Mouse (Mus musculus) frontal cortex, postnatal 14 days (tissue): ENCODE results near the gene Tubd1.

Experiments
- DNase-seq, 2 experiments: peaks; one replicate each; pipeline ENCODE4 v3.0.0; 2022; ENCODE audit warnings: low spot score in 2 of 2

The Tubd1 gene

GRCm38 (mm10) chr11:86558258-86558657 lies 13.5 kb downstream of the Tubd1 start:
- DNase-seq: no peak

GRCm38 (mm10) chr11:86568425-86568824 lies 23.6 kb downstream of the Tubd1 start:
- no peak for DNase-seq

GRCm38 (mm10) chr11:86570261-86570746 lies 25.5 kb downstream of the Tubd1 start:
- no peak for DNase-seq

- no peak for DNase-seq
These were observed 26.5 kb downstream of the Tubd1 start for GRCm38 (mm10) chr11:86571047-86571855.

GRCm38 (mm10) chr11:86571871-86572270 lies 27.1 kb downstream of the Tubd1 start:
- no peak for DNase-seq

GRCm38 (mm10) chr11:86572623-86573022 lies 27.8 kb downstream of the Tubd1 start:
- DNase-seq: no peak

- no peak for DNase-seq
These were observed 28.9 kb downstream of the Tubd1 start for GRCm38 (mm10) chr11:86573646-86574231.

GRCm38 (mm10) chr11:86574408-86574807 lies 29.6 kb downstream of the Tubd1 start:
- DNase-seq: no peak

GRCm38 (mm10) chr11:86575632-86576378 lies 31.0 kb downstream of the Tubd1 start:
- DNase-seq: no peak

GRCm38 (mm10) chr11:86577231-86577630 lies 32.4 kb downstream of the Tubd1 start:
- DNase-seq: no peak

- no peak for DNase-seq
These were observed 33.5 kb downstream of the Tubd1 start for GRCm38 (mm10) chr11:86578106-86578808.

GRCm38 (mm10) chr11:86578809-86579730 lies 34.3 kb downstream of the Tubd1 start:
- DNase-seq: no peak

GRCm38 (mm10) chr11:86579731-86580318 lies 35.0 kb downstream of the Tubd1 start:
- DNase-seq: no peak

GRCm38 (mm10) chr11:86580319-86581113 lies 35.7 kb downstream of the Tubd1 start:
- DNase-seq: no peak

- no peak for DNase-seq
These were observed 36.5 kb downstream of the Tubd1 start for GRCm38 (mm10) chr11:86581250-86581753.

- no peak for DNase-seq
These were observed 37.3 kb downstream of the Tubd1 start for GRCm38 (mm10) chr11:86581943-86582542.

- DNase-seq: no peak
These were observed 37.9 kb downstream of the Tubd1 start for GRCm38 (mm10) chr11:86582543-86583260.

- DNase-seq: no peak
These were observed 38.6 kb downstream of the Tubd1 start for GRCm38 (mm10) chr11:86583313-86583825.
